Mouse (Mus musculus) heart, postnatal 36 days (tissue): Measurements from ENCODE around the gene Galk1. TPM values are rescaled to one million over a fixed set of nuclear protein-coding genes. Genes with fewer than 3 reads are reported as not detected.

Source experiments
- DNase-seq, 2 experiments: peaks; one replicate each; pipeline ENCODE4 v3.0.0; 2021 to 2022
- intact Hi-C: fragments of 180-260 bp; cut with DNase I; formaldehyde crosslinking; loops from one replicate; pipeline ENCODE4 v1.15.1; 2025
- total RNA-seq, 2 experiments: library from RNA; stranded (reverse); gene quantifications; 2 replicates each; pipeline ENCODE4 v1.2.3; 2021

The Galk1 gene
- total RNA-seq, 2 experiments from 2014 or later = 12.8 to 19.3 TPM

DNA sequence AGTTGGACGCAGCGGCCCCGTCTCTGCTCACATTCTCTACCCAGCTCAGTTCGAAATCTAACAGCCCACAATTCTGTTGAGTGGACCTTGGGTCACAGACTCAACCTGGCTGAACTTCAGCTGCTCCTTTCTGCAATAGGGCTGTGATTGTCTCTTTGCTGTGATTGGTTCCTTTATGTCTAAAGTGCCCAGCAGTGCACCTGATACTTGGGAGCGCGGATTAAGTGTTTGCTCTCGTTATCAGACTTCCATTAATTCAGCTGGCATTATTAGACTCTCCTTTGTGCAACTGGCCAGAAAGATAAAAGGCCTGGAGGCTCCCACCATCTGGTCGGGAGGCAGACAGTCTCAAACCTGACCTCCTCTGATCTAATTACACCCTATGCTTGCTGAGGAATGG lies 2.3 kb upstream of the Galk1 start:
- intact Hi-C loops = no loop called here
- no peak for DNase-seq

DNA sequence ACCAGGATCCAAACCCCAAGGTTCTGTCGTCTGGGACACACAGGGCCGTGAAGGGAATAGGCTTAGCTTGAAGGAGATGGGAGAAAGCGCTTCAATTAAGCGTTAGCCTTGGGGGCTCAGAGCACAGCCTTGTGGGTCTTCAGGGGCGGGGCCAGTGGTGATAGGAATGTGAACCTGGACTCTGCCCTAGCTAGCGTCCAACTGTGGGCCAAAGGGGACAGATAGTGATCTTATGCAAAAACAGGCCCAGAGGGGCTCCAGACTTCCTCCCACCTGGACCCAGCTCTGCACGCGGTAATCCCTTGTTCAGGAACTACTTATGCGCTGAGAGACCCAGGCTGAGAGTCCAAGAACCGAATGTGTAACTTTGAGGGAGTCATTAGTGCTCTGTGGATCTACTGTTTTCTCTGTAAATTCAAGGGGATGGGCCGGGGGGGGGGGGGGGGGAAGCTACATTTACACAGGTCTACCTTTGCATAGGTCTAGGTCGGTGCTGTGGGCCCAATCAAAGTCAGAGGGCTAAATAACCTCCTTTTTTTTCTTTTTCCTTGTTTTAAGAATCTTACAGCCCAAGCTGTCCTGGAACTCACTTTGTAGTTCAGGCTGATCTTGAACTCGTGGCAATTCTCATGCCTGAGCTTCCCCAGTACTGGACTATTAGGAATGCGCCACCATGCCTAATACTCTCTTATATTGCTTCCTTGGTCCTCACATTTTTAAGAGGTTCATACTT lies 824 bp downstream of the Galk1 start:
- intact Hi-C loops = no loop called here
- no peak for DNase-seq

- intact Hi-C loops = no loop called here
- DNase-seq = no peak
These were observed 1.6 kb downstream of the Galk1 start for GRCm38 (mm10) chr11:116010948-116011347.

- DNase-seq = no peak
- intact Hi-C loops = no loop called here
These were observed 2.4 kb downstream of the Galk1 start for GRCm38 (mm10) chr11:116010146-116010545.

GRCm38 (mm10) chr11:116009661-116010060 lies 2.9 kb downstream of the Galk1 start:
- DNase-seq = no peak
- intact Hi-C loops = no loop called here

DNA sequence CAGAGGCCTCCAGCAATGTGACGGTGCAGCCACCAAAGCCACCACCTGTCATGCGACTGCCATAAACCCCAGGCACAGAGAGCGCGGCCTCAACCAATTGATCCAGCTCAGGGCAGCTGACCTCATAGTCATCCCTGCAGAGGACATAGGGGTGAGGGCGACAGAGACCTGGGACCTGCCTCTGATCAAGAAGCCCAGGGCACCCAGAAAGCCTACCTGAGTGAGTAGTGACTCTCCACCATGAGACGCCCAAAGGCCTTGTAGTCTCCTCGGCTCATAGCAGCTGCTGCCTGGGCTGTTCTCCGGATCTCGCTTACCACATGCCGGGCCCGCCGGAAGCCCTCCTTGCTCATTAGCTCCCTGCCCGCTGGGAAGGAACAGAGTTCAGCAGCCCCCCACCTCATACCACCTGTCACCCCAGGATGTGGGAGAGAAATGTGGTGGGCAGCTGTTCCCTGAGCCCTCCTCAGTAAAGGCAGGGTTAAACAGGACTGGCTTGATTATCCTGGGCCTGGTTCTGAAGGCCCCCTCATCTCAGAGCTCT lies 3.6 kb downstream of the Galk1 start:
- DNase-seq = no peak
- intact Hi-C loops = no loop called here

DNA sequence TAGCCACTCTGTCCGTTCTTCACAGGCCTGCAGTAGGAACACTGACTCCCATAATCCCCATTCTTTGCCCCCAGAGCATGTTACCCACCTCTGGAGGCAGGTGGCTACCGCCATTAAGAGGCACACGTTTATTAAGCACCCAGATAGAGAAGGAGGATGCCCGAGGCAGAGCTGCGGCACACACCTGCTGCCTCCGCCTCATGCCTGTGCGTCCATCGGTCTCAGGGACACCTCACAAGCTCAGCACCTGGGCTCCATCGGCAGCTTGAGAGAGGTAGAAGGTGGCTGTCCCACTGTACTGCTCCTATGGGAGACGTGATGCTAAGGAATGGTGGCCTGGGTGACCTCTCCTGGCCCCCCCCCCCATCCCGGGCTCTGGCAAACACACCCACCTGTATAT lies 4.1 kb downstream of the Galk1 start:
- intact Hi-C loops = no loop called here
- no peak for DNase-seq

DNA sequence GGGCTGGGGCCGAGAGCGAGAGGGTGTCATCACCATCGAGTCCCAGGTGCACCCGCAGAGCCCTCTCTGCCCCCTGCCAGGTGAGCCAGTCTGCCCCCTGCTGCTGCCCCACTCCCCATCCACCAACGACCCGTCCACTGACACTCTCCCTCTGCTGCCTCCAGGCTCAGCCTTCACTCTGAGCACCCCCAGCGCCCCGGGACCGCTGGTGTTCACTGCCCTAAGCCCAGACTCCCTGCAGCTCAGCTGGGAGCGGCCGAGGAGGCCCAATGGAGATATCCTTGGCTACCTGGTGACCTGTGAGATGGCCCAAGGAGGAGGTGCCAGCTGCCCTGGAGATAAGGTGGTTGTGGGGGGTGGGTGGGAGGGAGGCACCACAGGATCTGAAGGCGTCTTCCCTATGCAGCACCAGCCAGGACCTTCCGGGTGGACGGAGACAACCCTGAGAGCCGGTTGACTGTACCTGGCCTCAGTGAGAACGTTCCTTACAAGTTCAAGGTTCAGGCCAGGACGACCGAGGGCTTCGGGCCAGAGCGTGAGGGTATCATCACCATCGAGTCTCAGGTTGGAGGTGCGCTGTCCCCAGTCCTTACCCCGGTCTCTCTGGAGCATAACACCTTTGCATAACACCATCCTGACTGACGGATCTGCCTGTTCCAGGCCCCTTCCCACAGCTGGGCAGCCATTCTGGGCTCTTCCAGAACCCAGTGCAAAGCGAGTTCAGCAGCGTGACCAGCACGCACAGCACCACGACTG lies 5.2 kb downstream of the Galk1 start:
- intact Hi-C loops = no loop called here
- no peak for DNase-seq

DNA sequence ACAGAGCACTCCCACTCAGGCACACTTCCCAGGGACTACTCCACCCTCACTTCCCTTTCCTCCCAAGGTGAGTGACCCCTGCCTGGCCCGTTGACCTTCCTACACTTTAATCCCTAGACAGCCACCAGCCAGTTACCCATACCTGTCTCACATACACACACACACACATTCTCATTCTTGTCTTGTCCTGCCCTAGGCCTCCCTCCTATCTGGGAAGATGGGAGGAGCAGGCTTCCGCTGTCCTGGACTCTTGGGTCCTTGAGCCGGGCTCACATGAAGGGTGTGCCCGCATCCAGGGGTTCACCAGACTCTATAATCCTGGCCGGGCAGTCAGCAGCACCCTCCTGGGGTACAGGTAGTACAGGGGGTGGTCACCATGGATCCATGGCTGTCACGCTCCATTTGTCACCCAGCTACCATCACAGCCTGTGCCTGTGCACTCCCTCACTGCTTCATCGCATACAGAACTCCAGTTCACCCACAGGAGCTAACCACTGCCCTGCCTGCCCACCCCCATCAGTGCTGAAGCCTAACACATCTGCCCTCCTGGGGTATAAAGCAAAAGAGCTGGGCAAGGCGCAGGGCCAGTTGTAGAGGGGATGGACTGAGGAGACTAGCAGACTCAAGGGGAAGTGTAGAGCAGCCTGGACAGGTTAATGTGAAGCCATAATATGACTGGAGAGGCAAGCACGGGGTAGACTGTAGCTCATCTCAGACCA lies 6.7 kb downstream of the Galk1 start:
- DNase-seq = no peak
- intact Hi-C loops = no loop called here

GRCm38 (mm10) chr11:116004840-116005700 lies 7.4 kb downstream of the Galk1 start:
- DNase-seq = peak; percentile 83 to 84
- intact Hi-C loops = no loop called here

- DNase-seq = no peak
- intact Hi-C loops = no loop called here
These were observed 8.2 kb downstream of the Galk1 start for GRCm38 (mm10) chr11:116004186-116004823.

DNA sequence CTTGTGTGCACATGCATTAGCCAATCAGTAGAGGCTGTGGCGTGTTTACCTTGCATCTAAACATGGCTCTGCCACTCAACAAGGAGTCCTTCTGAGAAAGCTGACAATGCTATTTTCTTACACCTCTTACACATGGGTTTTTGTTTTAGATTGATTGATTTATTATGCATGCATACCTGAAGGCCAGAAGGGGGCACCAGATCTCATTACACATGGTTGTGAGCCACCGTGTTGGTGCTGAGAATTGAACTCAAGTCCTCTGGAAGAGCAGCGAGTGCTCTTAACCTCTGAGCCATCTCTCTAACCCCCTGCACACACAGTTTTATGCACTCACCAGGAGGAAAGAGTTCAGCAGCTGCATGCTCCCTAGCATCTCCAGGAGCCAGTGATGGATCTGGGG lies 9.6 kb downstream of the Galk1 start:
- DNase-seq = no peak
- intact Hi-C loops = no loop called here

DNA sequence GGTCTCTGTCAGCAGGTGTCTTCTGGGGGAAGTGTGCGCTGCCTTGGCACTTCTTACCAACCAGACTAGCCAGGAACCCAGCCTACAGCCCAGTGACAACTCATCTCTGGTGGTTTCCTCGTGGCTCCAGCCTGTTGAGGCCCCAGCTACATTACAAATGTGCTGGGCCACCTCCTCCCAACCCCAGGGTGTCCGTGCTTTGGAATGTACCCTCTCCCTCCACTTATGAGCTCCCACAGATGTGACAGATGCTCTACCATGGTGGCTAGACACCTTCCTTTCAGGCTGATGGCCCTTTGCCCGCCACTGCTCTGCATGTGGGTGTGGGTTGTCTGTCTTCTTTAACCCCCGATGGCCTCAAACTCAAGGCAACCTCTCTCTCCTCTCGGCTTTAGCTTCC lies 10.8 kb downstream of the Galk1 start:
- no peak for DNase-seq
- intact Hi-C loops = no loop called here

- no peak for DNase-seq
- intact Hi-C loops = no loop called here
These were observed 11.9 kb downstream of the Galk1 start for GRCm38 (mm10) chr11:116000607-116001006.

DNA sequence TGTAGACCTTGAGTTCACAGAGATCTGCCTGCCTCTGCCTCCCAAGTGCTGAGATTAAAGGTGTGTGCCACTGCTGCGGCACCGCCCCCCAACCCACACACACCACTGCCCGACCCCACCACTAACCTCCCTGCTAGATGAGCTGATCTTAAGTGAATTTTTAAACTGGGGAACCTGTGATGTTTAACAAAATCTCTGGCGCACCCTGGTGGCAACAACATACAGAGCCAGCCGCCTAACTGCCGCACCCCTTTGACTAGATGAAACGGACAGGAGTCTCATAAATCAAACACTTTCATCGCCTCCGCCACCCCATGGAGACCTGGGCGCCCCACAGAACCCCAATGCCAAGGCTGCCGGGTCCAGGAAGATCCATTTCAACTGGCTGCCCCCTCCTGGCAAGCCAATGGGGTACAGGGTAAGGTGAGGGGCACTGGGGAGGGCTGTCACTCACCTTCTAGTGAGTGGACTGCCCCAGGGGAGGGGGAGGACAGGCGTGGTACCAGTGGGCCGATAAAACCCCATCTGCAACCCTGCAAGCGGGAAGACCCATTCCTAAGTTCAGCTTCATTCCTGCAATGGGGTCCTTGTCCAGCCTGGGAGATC lies 12.9 kb downstream of the Galk1 start:
- peak; percentile 69 to 82 for DNase-seq
- intact Hi-C loops = loop anchor here (1.0 kb wide), 1 partner anchor 60 kb away; no protein-coding TSS in a partner anchor

GRCm38 (mm10) chr11:115999027-115999426 lies 13.5 kb downstream of the Galk1 start:
- DNase-seq = no peak
- intact Hi-C loops = loop anchor here (1.0 kb wide), 1 partner anchor 60 kb away; no protein-coding TSS in a partner anchor

DNA sequence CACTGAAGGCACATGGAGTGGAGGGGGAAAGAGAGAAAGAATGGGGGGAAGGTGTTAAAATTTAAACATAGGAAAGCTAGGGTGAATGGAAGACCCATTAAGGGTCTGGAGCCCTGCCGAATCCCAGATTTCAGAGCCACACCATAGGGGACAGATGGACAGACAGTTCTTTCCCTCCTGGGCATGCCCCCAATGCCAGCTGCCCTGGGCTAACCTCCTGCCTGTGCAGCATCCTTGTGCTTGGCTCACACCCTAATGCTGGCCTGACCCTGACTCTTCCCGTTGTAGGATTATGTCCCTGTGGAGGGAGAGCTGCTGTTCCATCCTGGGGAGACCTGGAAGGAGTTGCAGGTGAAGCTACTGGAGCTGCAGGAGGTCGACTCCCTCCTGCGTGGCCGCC lies 14.9 kb downstream of the Galk1 start:
- no peak for DNase-seq
- intact Hi-C loops = no loop called here

DNA sequence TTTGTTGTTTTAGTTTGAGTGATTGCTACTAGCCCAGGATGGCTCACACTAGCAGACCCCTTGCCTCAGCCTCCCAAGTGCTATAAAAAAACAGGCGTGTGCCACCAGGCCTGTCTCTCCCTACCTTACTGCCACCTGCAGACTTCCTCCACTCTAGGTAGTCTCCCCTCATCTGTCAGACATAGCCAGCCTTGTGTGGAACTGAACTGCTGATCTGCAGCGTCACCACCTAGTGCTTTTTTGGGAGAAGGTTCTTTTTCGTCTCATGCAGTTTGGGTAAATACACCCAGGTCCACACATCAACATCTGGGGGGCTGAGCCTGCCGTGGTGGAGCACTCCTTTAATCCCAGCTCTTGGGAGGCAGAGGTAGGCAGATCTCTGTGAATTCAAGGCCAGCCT lies 15.5 kb downstream of the Galk1 start:
- intact Hi-C loops = no loop called here

GRCm38 (mm10) chr11:115995256-115995655 lies 17.3 kb downstream of the Galk1 start:
- DNase-seq = no peak
- intact Hi-C loops = no loop called here

More for the DNA sequence above, 15.5 kb downstream of the Galk1 start:
- DNase-seq = no peak
